Mouse (Mus musculus): ENCODE results near the gene Apol10b. TPM values are rescaled to one million over a fixed set of nuclear protein-coding genes. Genes with fewer than 3 reads are reported as not detected.
"Not testable (repeated sequence)": the region's sequence is repeated elsewhere in the genome, so short reads cannot be mapped to it uniquely, and the experiment has no call there.

The Apol10b gene
- 0.09 TPM in 1 of 2 replicates, not detected in the other for polyA plus RNA-seq (2015; fragmentation: Nextera tagmentation; extraction: Ambion mirVana)

GRCm38 (mm10) chr15:77595961-77596360 lies at the start of gene Apol10b:
Apol10b (minus strand) TSS chr15:77596125.
- ATAC-seq: no peak
- Histone ChIP-seq H3K4me2 (no peak within 1 kb of the TSS), H3K27me3 (no peaks in the 10 kb centered on the region), H3K4me3 (no peak within 1 kb of the TSS), H3K36me3 (ENCODE audit: poor library complexity, severe bottlenecking) (no peaks in the 10 kb centered on the region), H3K9ac (no peak within 1 kb of the TSS), H3K4me1 (no peaks in the 10 kb centered on the region), H3K27ac (no peak within 1 kb of the TSS), H3K9me3 (replicated peaks) (no peaks in the 10 kb centered on the region)
- 65% methylated on average over 5 of the region's 5 CpGs for WGBS

DNA sequence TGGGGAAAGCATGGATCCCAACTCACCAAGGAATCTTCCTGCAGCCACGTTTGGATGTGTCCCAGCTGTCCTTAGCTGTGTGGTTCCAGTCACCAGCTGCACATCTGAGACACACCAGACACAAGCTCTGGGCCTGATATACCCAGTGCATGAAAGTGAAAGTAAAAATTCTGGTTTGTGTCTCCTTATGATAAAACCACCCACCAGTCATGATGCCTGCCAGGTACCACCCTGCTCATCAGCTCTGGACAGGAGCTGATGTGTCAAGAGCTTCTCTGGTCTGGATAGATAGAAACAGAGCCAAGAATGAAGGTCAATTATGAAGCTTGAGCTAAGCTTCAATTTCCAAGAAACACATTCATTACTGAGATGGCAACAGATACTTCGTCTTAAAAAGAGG lies 47.3 kb upstream of the Apol10b start, which contains the start of gene Apol11b:
Apol11b (minus strand) TSS at position 111 of the 400 bp plus-strand sequence.
- H3K27me3 ChIP-seq; H3K27ac ChIP-seq; ATAC-seq; H3K36me3 ChIP-seq (ENCODE audit: poor library complexity, severe bottlenecking); H3K4me3 ChIP-seq; H3K9ac ChIP-seq; H3K4me1 ChIP-seq; H3K4me2 ChIP-seq; H3K9me3 ChIP-seq (replicated peaks): not testable (repeated sequence)
- 84% methylated on average over 2 of the region's 2 CpGs for WGBS

- WGBS: 82% methylated on average over 3 of the region's 3 CpGs
- H3K4me1 ChIP-seq; H3K4me3 ChIP-seq; H3K27ac ChIP-seq; H3K9me3 ChIP-seq (replicated peaks); H3K4me2 ChIP-seq; ATAC-seq; H3K36me3 ChIP-seq (ENCODE audit: poor library complexity, severe bottlenecking); H3K27me3 ChIP-seq; H3K9ac ChIP-seq: not testable (repeated sequence)
These were observed 33.9 kb upstream of the Apol10b start for GRCm38 (mm10) chr15:77629822-77630221.

GRCm38 (mm10) chr15:77628647-77629046 lies 32.7 kb upstream of the Apol10b start:
- H3K27me3 ChIP-seq; H3K36me3 ChIP-seq (ENCODE audit: poor library complexity, severe bottlenecking); H3K4me2 ChIP-seq; H3K9me3 ChIP-seq (replicated peaks); H3K9ac ChIP-seq; H3K27ac ChIP-seq; H3K4me3 ChIP-seq; ATAC-seq; H3K4me1 ChIP-seq: not testable (repeated sequence)
- WGBS: 69% methylated on average over 9 of the region's 9 CpGs

DNA sequence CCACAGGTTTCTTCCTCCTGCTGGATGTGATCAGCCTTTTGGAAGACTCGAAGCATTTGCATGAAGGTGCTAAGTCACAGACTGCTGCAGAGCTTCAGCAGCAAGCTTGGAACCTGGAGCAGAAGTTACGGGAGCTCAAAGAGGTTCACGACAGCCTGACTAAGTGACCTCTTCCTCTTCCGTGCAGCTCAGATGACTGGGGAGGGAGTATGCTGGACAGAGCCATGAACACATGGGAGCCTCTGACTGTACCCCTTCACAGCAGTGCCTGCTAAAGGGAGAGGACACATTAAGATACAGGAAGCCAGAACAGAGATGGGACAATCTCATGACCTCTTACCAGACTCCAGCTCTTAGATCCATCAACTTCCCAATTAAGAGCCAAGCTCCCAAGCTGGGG lies 30.5 kb upstream of the Apol10b start:
- H3K4me2 ChIP-seq; H3K4me3 ChIP-seq; ATAC-seq; H3K9ac ChIP-seq; H3K9me3 ChIP-seq (replicated peaks); H3K27me3 ChIP-seq; H3K4me1 ChIP-seq; H3K27ac ChIP-seq; H3K36me3 ChIP-seq (ENCODE audit: poor library complexity, severe bottlenecking): not testable (repeated sequence)
- 76% methylated on average over 4 of the region's 4 CpGs for WGBS

DNA sequence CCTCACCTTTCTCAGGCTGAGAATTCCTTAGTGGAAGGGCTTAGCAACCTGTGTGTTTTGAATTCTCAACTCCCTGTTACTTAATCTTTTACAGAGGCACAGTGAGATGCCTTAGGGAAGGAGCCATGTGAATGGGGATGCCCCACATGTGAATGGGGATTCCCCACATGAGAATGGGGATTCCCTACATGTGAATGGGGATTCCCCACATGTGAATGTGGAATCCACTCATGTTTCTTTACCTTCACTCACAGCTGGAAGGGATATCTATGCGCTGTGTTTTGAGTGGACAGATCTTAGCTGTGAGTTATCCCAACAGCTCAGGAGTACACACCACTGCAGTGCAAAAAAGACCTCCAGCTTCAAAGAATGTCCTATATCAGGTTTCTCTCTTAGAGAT lies 28.8 kb upstream of the Apol10b start:
- Histone ChIP-seq H3K9me3 (replicated peaks) (no peaks in the 10 kb centered on the region), H3K27me3 (no peaks in the 10 kb centered on the region), H3K4me2 (no peak overlapping the region), H3K36me3 (ENCODE audit: poor library complexity, severe bottlenecking) (no peaks in the 10 kb centered on the region), H3K9ac (no peak overlapping the region), H3K4me1 (no peaks in the 10 kb centered on the region), H3K4me3 (no peak overlapping the region), H3K27ac (no peak overlapping the region)
- WGBS: 81% methylated on average over 1 of the region's 1 CpGs
- ATAC-seq: no peak

GRCm38 (mm10) chr15:77606069-77606468 lies 10.1 kb upstream of the Apol10b start:
- no peak overlapping the region for H3K9ac ChIP-seq
- H3K4me1 ChIP-seq: no peaks in the 10 kb centered on the region
- no peaks in the 10 kb centered on the region for H3K9me3 ChIP-seq (replicated peaks)
- no peaks in the 10 kb centered on the region for H3K36me3 ChIP-seq (ENCODE audit: poor library complexity, severe bottlenecking)
- 96% methylated on average over 3 of the region's 3 CpGs for WGBS
- H3K27me3 ChIP-seq: no peaks in the 10 kb centered on the region
- no peak overlapping the region for H3K4me2 ChIP-seq
- no peak overlapping the region for H3K27ac ChIP-seq
- ATAC-seq: no peak
- no peak overlapping the region for H3K4me3 ChIP-seq

DNA sequence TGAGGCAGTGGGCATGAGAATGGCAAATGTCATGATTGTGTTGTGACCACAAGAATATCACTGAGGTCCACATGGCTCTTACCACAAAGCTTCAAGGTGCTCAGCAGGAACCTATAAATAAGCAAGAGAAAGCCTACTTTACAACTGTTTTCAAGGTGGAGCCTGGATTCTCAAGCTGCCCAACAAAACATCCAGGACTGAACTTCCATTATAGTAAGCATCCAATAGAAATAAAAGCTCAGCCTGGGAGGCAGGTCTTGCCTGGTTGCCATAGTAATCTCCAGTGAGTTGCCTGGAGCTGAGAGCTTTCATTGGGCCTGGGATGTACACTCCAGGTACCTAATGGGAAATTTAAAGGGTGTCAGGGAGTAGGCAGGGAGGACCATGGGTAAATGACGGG lies 3.0 kb upstream of the Apol10b start, which contains the start of gene Gm36245:
Gm36245 (plus strand) TSS at position 301 of the 400 bp plus-strand sequence.
- Histone ChIP-seq H3K27me3 (no peaks in the 10 kb centered on the region), H3K4me2 (no peak within 1 kb of the TSS), H3K36me3 (ENCODE audit: poor library complexity, severe bottlenecking) (no peaks in the 10 kb centered on the region), H3K9ac (no peak within 1 kb of the TSS), H3K9me3 (replicated peaks) (no peaks in the 10 kb centered on the region), H3K4me1 (no peaks in the 10 kb centered on the region), H3K27ac (no peak within 1 kb of the TSS), H3K4me3 (no peak within 1 kb of the TSS)
- no peak for ATAC-seq
- 87% methylated on average over 1 of the region's 1 CpGs for WGBS

DNA sequence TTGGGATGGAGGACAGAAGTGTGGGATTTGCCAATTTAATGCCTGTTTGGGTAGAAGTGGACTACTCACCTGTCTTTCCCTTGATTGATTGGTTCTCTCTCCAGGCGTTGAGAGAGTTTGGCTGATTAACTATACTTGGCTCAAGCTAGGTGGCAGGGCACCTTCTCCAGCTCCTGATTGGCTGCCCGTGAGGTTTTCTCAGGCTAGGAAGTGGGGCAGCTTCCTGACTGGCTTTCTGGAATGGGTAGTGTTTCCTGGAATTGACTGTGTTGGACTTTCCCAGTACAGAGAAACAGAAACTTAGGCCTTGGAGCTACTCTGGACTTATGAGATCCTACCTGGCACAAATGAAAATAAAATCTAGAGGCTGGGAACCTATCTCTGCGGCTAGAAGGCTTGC lies 2.5 kb upstream of the Apol10b start:
- H3K4me1 ChIP-seq: no peaks in the 10 kb centered on the region
- H3K9me3 ChIP-seq (replicated peaks): no peaks in the 10 kb centered on the region
- no peaks in the 10 kb centered on the region for H3K36me3 ChIP-seq (ENCODE audit: poor library complexity, severe bottlenecking)
- H3K4me3 ChIP-seq: no peak overlapping the region
- WGBS: 78% methylated on average over 3 of the region's 3 CpGs
- no peaks in the 10 kb centered on the region for H3K27me3 ChIP-seq
- no peak overlapping the region for H3K9ac ChIP-seq
- no peak overlapping the region for H3K4me2 ChIP-seq
- no peak overlapping the region for H3K27ac ChIP-seq
- ATAC-seq: no peak

DNA sequence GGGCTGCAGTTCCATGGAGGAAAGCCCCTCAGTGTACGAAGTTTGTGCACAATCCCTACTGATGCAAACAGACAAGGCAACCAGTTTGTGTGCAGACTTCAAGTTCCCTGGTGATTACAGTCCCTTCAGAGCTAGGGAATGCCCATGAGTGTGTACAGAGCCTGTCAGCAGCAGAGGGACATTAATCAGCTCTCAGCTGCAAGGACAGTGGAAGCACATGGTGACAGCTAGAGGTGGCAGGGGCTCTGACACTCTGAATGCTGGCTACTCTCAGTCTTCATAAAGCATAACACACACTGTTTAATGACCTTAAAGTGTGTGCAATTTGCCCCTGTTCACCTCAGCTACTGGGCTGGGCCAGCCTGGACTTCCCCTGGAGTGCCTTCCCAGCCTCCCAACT lies 2.4 kb downstream of the Apol10b start:
- Histone ChIP-seq H3K9me3 (replicated peaks) (no peaks in the 10 kb centered on the region), H3K9ac (no peak overlapping the region), H3K27me3 (no peaks in the 10 kb centered on the region), H3K36me3 (ENCODE audit: poor library complexity, severe bottlenecking) (no peaks in the 10 kb centered on the region), H3K4me2 (no peak overlapping the region), H3K4me1 (no peaks in the 10 kb centered on the region), H3K4me3 (no peak overlapping the region), H3K27ac (no peak overlapping the region)
- no peak for ATAC-seq
- WGBS: 81% methylated on average over 1 of the region's 1 CpGs

- no peaks in the 10 kb centered on the region for H3K4me1 ChIP-seq
- no peak overlapping the region for H3K4me2 ChIP-seq
- ATAC-seq: no peak
- no peak overlapping the region for H3K4me3 ChIP-seq
- H3K9me3 ChIP-seq (replicated peaks): no peaks in the 10 kb centered on the region
- no peaks in the 10 kb centered on the region for H3K36me3 ChIP-seq (ENCODE audit: poor library complexity, severe bottlenecking)
- H3K27ac ChIP-seq: no peak overlapping the region
- WGBS: 69% methylated on average over 2 of the region's 2 CpGs
- H3K27me3 ChIP-seq: no peaks in the 10 kb centered on the region
- no peak overlapping the region for H3K9ac ChIP-seq
These were observed 5.0 kb downstream of the Apol10b start for GRCm38 (mm10) chr15:77590881-77591280.

DNA sequence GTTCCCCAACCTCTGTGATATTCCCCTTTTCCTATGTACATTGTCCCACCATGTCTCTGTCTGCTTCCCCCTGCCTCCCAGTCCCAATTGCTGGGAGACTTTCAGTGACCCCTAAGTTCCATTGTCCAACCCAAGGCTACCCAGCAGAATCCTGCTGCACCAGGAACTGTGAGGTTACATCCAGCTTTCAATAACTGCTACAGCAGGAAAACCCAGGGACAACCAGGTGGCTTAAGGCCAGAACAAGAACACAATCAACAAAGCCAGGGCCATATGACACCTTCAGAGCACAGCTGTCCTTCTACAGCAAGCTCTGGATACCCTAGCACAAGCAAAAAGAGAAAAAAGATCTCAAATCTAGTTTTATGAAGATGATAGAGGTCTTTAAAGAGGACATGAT lies 6.9 kb downstream of the Apol10b start:
- Histone ChIP-seq H3K4me1 (no peaks in the 10 kb centered on the region), H3K9ac (no peak overlapping the region), H3K36me3 (ENCODE audit: poor library complexity, severe bottlenecking) (no peaks in the 10 kb centered on the region), H3K9me3 (replicated peaks) (0 out of 2 replicates have a peak, but pooled peaks cover 2% of the 10 kb centered on the region), H3K4me3 (no peak overlapping the region), H3K27me3 (no peaks in the 10 kb centered on the region), H3K27ac (no peak overlapping the region), H3K4me2 (no peak overlapping the region)
- ATAC-seq: no peak

DNA sequence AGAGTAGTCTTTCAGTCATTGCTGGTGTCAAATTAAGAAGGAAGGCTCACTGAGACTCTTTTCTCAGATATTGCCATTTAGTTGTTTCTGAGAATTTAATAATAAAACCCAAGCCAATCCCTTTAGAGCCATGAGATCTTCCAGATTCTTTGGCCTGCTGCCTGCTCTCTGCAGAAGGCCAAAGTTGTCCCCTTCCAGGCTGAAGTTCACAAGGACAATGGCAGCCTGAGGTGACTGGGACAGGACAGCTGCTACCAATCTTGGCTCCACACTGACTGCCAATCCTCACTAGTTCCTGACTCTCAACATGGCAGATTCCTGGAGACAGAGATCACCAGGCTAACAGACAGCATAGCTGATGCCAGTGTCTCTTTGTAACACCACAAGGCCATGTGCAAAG lies 8.9 kb downstream of the Apol10b start:
- H3K27ac ChIP-seq: no peak overlapping the region
- 0 out of 2 replicates have a peak, but pooled peaks cover 8% of the 10 kb centered on the region for H3K9me3 ChIP-seq (replicated peaks)
- no peak overlapping the region for H3K4me3 ChIP-seq
- H3K27me3 ChIP-seq: no peaks in the 10 kb centered on the region
- peaks cover 1% of the 10 kb centered on the region; the same call in 1 of the 2 replicates for H3K4me1 ChIP-seq
- H3K9ac ChIP-seq: no peak overlapping the region
- no peak overlapping the region for H3K4me2 ChIP-seq
- no peak for ATAC-seq
- H3K36me3 ChIP-seq (ENCODE audit: poor library complexity, severe bottlenecking): no peaks in the 10 kb centered on the region
